Mouse (Mus musculus): ENCODE measurements around the gene Gzme. TPM values are rescaled to one million over a fixed set of nuclear protein-coding genes. Genes with fewer than 3 reads are reported as not detected.
"Not testable (repeated sequence)": the region's sequence is repeated elsewhere in the genome, so short reads cannot be mapped to it uniquely, and the experiment has no call there.

Gzme gene
- polyA plus RNA-seq (2014; fragmentation: Nextera tagmentation; extraction: Ambion mirVana): not detected in 2 replicates

DNA sequence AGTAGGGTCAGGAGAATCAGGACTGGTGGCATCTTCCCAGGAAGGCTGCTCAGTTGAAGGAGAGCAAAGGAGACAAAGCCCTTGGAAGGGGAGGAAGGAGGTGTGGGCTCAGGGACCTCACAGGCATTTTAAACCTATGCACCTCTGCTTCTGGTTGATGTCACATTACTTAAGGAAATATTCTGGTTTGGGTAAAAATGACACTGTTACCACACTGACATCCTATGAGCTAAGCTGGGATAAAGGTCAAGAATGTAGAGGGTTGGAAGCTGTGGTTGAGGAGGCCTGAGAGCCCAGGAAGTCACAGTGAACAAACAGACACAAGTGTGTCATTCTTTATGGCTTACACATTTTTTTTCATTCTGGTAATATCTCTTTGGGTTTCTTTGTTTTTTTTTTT lies at the start of gene Gzme:
Gene Gzme (minus strand): TSS at position 101 of the 400 bp plus-strand sequence.
- Histone ChIP-seq H3K9ac (no peak within 1 kb of the TSS), H3K36me3 (replicated peaks; ENCODE audit: control insufficient read depth, insufficient read depth) (no peaks in the 10 kb centered on the region), H3K27ac (no peak within 1 kb of the TSS), H3K4me2 (replicated peaks) (no peak within 1 kb of the TSS), H3K4me1 (replicated peaks; ENCODE audit: control insufficient read depth, insufficient read depth, low read length) (no peaks in the 10 kb centered on the region), H3K27me3 (ENCODE audit: control insufficient read depth, insufficient read depth, low read length) (no peaks in the 10 kb centered on the region), H3K9me3 (ENCODE audit: control insufficient read depth, low read length) (no peaks in the 10 kb centered on the region), H3K4me3 (replicated peaks; ENCODE audit: low read length) (no peak within 1 kb of the TSS)
- no peak for ATAC-seq (ENCODE audit: low FRiP score)
- DNase-seq (ENCODE audit: low spot score): no peak

DNA sequence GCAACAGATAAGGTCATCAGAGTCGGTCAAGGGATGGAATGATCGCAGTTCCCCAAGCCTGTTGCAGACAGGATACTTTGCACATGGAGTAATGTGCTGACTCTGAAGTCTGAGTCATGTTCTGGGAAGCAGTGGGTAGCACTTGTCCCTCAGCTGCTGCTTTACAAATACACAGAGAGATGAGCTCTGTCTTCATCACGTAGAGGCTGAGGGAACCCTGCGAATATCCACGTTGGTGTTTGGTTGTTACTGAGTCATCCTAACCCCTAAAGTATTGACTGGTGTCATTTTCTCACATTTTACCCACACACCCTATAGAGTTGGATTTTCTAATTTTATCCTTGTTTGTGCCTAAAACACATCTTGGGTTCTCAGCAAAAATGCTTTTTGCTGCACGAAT lies 47.6 kb upstream of the Gzme start:
- no peak overlapping the region for H3K27ac ChIP-seq
- H3K9ac ChIP-seq: no peak overlapping the region
- H3K4me3 ChIP-seq (replicated peaks; ENCODE audit: low read length): no peak overlapping the region
- DNase-seq (ENCODE audit: low spot score) (no peak), ATAC-seq (ENCODE audit: low FRiP score) (no peak)
- no peaks in the 10 kb centered on the region for H3K9me3 ChIP-seq (ENCODE audit: control insufficient read depth, low read length)
- no peak overlapping the region for H3K4me2 ChIP-seq (replicated peaks)
- H3K27me3 ChIP-seq (ENCODE audit: control insufficient read depth, insufficient read depth, low read length): no peaks in the 10 kb centered on the region
- no peaks in the 10 kb centered on the region for H3K4me1 ChIP-seq (replicated peaks; ENCODE audit: control insufficient read depth, insufficient read depth, low read length)
- 89% methylated on average over 6 of the region's 6 CpGs for WGBS
- H3K36me3 ChIP-seq (replicated peaks; ENCODE audit: control insufficient read depth, insufficient read depth): no peaks in the 10 kb centered on the region

DNA sequence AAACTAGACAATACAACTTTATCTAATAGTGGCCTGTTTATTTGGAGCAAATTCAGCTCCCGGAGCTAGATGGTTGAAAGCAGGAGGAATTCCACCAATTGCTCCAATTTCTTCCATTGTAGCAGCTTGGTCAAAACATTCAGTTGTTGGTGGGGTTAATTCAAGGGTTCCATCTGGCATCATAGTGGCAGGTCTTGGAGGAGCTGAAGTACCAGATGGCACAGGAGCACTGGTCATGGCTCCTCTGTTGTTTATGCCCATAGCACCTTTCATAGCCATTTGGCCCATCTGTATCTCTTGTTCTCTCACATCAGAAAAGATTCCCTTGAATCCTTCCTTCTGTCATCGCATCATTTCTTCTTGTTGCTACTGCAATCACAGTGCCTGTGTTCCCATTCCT lies 41.7 kb upstream of the Gzme start:
- no peaks in the 10 kb centered on the region for H3K27me3 ChIP-seq (ENCODE audit: control insufficient read depth, insufficient read depth, low read length)
- no peaks in the 10 kb centered on the region for H3K9me3 ChIP-seq (ENCODE audit: control insufficient read depth, low read length)
- ATAC-seq (ENCODE audit: low FRiP score) (no peak), DNase-seq (ENCODE audit: low spot score) (no peak)
- no peaks in the 10 kb centered on the region for H3K36me3 ChIP-seq (replicated peaks; ENCODE audit: control insufficient read depth, insufficient read depth)
- no peak overlapping the region for H3K9ac ChIP-seq
- no peak overlapping the region for H3K4me2 ChIP-seq (replicated peaks)
- H3K4me3 ChIP-seq (replicated peaks; ENCODE audit: low read length): no peak overlapping the region
- H3K4me1 ChIP-seq (replicated peaks; ENCODE audit: control insufficient read depth, insufficient read depth, low read length): no peaks in the 10 kb centered on the region
- no peak overlapping the region for H3K27ac ChIP-seq
- WGBS: 95% methylated on average over 2 of the region's 2 CpGs

DNA sequence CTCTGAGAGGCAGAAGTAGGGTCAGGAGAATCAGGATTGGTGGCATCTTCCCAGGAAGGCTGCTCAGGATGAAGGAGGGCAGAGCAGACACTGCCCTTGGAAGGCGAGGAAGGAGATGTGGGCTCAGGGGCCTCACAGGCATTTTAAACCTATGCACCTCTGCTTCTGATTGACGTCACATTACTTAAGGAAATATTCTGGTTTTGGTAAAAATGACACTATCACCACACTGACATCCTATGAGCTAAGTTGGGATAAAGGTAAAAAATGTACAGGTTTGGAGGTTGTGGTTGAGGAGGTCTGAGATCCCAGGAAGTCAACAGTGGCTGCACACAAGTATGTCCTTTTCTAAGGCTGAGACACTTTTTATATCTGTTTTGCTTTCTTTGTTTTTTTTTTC lies 39.1 kb upstream of the Gzme start, which contains the start of gene Gzmg:
Gene Gzmg (minus strand): TSS at position 101 of the 400 bp plus-strand sequence.
- H3K27me3 ChIP-seq (ENCODE audit: control insufficient read depth, insufficient read depth, low read length); DNase-seq (ENCODE audit: low spot score); H3K36me3 ChIP-seq (replicated peaks; ENCODE audit: control insufficient read depth, insufficient read depth); H3K4me2 ChIP-seq (replicated peaks); H3K27ac ChIP-seq; H3K4me1 ChIP-seq (replicated peaks; ENCODE audit: control insufficient read depth, insufficient read depth, low read length); H3K4me3 ChIP-seq (replicated peaks; ENCODE audit: low read length); ATAC-seq (ENCODE audit: low FRiP score); H3K9ac ChIP-seq; H3K9me3 ChIP-seq (ENCODE audit: control insufficient read depth, low read length): not testable (repeated sequence)
- WGBS: 79% methylated on average over 2 of the region's 2 CpGs

DNA sequence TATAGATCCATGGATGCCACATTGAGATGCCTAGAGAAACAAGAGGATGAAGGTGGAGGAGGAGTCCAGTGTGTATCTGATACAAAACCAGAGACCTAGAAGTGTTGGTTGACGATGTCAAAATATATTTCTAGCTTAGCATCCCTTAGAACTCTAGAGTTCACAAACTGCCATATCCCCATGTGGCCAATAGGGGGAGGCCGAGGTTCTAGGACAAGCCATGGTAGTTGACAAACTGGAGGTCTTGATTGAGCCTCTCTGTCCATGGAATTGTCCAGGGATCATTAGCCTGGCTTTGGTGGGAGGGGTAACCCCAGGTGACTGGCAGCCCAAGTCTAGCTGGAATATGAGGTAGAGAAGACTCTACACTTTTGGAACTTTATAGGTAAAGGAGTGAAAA lies 34.9 kb upstream of the Gzme start:
- ATAC-seq (ENCODE audit: low FRiP score): no peak
- Histone ChIP-seq H3K4me3 (replicated peaks; ENCODE audit: low read length) (no peak overlapping the region), H3K27me3 (ENCODE audit: control insufficient read depth, insufficient read depth, low read length) (no peaks in the 10 kb centered on the region), H3K27ac (no peak overlapping the region), H3K9ac (no peak overlapping the region), H3K36me3 (replicated peaks; ENCODE audit: control insufficient read depth, insufficient read depth) (no peaks in the 10 kb centered on the region), H3K4me1 (replicated peaks; ENCODE audit: control insufficient read depth, insufficient read depth, low read length) (no peaks in the 10 kb centered on the region), H3K9me3 (ENCODE audit: control insufficient read depth, low read length) (no peaks in the 10 kb centered on the region), H3K4me2 (replicated peaks) (no peak overlapping the region)
- 67% methylated on average over 2 of the region's 2 CpGs for WGBS
- DNase-seq (ENCODE audit: low spot score): no peak

DNA sequence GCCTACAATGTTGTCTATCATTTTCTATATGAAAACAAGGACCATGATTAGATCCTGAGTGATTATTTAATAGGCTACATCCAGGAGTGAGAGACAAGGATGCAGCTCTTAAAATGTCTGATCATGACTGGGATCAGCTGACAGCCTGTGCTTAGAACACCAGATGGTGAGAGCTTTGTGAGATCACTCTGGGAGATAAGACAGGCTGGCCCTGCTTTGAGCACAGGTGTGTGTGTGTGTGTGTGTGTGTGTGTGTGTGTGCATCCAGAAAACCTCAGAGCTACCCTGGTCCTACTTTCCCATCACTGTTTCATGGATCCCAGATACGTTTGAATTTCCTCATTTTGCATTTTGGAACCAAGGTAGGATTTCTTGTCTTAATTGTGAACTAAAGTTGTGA lies 13.2 kb upstream of the Gzme start:
- not testable (repeated sequence) for H3K4me3 ChIP-seq (replicated peaks; ENCODE audit: low read length); H3K4me1 ChIP-seq (replicated peaks; ENCODE audit: control insufficient read depth, insufficient read depth, low read length); H3K9me3 ChIP-seq (ENCODE audit: control insufficient read depth, low read length); DNase-seq (ENCODE audit: low spot score); ATAC-seq (ENCODE audit: low FRiP score); H3K27ac ChIP-seq; H3K27me3 ChIP-seq (ENCODE audit: control insufficient read depth, insufficient read depth, low read length); H3K36me3 ChIP-seq (replicated peaks; ENCODE audit: control insufficient read depth, insufficient read depth); H3K4me2 ChIP-seq (replicated peaks); H3K9ac ChIP-seq
- WGBS: 78% methylated on average over 1 of the region's 1 CpGs

DNA sequence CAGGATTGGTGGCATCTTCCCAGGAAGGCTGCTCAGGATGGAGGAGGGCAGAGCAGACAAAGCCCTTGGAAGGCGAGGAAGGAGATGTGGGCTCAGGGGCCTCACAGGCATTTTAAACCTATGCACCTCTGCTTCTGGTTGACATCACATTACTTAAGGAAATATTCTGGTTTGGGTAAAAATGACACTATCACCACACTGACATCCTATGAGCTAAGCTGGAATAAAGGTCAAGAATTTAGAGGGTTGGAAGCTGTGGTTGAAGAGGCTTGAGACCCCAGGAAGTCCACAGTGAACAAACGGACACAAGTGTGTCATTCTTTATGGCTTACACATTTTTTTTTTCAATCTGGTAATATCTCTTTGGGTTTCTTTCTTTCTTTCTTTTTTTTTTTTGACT lies 12.1 kb upstream of the Gzme start, which contains the start of gene Gzmd:
Gene Gzmd (minus strand): TSS at position 101 of the 400 bp plus-strand sequence.
- not testable (repeated sequence) for H3K9ac ChIP-seq; ATAC-seq (ENCODE audit: low FRiP score); H3K9me3 ChIP-seq (ENCODE audit: control insufficient read depth, low read length); H3K4me3 ChIP-seq (replicated peaks; ENCODE audit: low read length); H3K4me2 ChIP-seq (replicated peaks); H3K27me3 ChIP-seq (ENCODE audit: control insufficient read depth, insufficient read depth, low read length); H3K27ac ChIP-seq; DNase-seq (ENCODE audit: low spot score); H3K4me1 ChIP-seq (replicated peaks; ENCODE audit: control insufficient read depth, insufficient read depth, low read length); H3K36me3 ChIP-seq (replicated peaks; ENCODE audit: control insufficient read depth, insufficient read depth)
- WGBS: 80% methylated on average over 2 of the region's 2 CpGs

DNA sequence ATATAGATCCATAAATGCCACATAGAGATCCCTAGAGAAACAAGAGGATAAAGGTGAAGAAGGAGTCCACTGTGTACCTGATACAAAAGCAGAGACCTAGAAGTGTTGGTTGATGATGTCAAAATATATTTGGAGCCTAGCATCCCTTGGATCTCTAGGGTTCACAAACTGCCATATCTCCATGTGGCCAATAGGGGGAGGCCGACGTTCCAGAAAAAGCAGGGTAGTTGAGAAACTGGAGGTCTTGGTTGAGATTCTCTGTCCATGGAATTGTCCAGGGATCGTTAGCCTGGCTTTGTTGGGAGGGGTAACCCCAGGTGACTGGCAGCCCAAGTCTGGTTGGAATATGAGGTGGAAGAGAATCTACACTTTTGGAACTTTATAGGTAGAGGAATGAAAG lies 7.9 kb upstream of the Gzme start:
- Histone ChIP-seq H3K4me2 (replicated peaks) (no peak overlapping the region), H3K27me3 (ENCODE audit: control insufficient read depth, insufficient read depth, low read length) (no peaks in the 10 kb centered on the region), H3K4me1 (replicated peaks; ENCODE audit: control insufficient read depth, insufficient read depth, low read length) (no peaks in the 10 kb centered on the region), H3K36me3 (replicated peaks; ENCODE audit: control insufficient read depth, insufficient read depth) (no peaks in the 10 kb centered on the region), H3K9ac (no peak overlapping the region), H3K27ac (no peak overlapping the region), H3K9me3 (ENCODE audit: control insufficient read depth, low read length) (no peaks in the 10 kb centered on the region), H3K4me3 (replicated peaks; ENCODE audit: low read length) (no peak overlapping the region)
- 62% methylated on average over 3 of the region's 3 CpGs for WGBS
- ATAC-seq (ENCODE audit: low FRiP score) (no peak), DNase-seq (ENCODE audit: low spot score) (no peak)

DNA sequence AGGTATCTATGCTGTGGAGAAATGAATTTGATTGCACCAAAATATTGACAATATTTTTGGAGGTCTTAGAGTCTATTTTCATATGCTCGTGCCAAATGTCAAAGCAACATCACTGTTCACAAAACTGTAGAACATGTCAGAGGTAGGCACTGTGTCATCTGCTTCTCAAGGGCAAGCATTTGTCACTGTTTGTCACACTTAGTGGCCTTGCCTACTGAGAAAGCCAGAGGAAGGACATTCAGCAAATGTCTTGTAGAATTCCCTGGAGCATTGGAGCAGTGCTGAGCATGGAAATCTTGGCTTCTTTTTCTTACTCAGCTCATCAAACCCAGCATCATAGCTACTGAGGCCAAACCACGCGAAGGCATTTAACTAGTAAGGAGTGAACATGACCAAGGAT lies 3.1 kb upstream of the Gzme start:
- no peaks in the 10 kb centered on the region for H3K36me3 ChIP-seq (replicated peaks; ENCODE audit: control insufficient read depth, insufficient read depth)
- no peak for ATAC-seq (ENCODE audit: low FRiP score)
- H3K27me3 ChIP-seq (ENCODE audit: control insufficient read depth, insufficient read depth, low read length): no peaks in the 10 kb centered on the region
- WGBS: 86% methylated on average over 3 of the region's 3 CpGs
- H3K4me3 ChIP-seq (replicated peaks; ENCODE audit: low read length): no peak overlapping the region
- H3K4me1 ChIP-seq (replicated peaks; ENCODE audit: control insufficient read depth, insufficient read depth, low read length): no peaks in the 10 kb centered on the region
- DNase-seq (ENCODE audit: low spot score): no peak
- no peaks in the 10 kb centered on the region for H3K9me3 ChIP-seq (ENCODE audit: control insufficient read depth, low read length)
- H3K9ac ChIP-seq: no peak overlapping the region
- H3K4me2 ChIP-seq (replicated peaks): no peak overlapping the region
- no peak overlapping the region for H3K27ac ChIP-seq

Measured in hindbrain, embryonic 14.5 days (tissue).